Mouse (Mus musculus) lung, adult 2 months (tissue): ENCODE data around the gene Ifnl2.

Experiments used
- CTCF ChIP-seq: fragments of 200-500 bp; IDR thresholded peaks from 2 replicates; pipeline ENCODE4 v1.5.1; 2011; ENCODE audit warnings: mild to moderate bottlenecking, low read length, control low read depth; ENCODE audit not compliant: insufficient read depth
- POLR2A ChIP-seq: fragments of 200-500 bp; IDR thresholded peaks from 2 replicates; pipeline ENCODE4 v1.6.1; 2011; ENCODE audit warnings: low read depth, mild to moderate bottlenecking, control low read depth, low read length, borderline replicate concordance; ENCODE audit errors: extremely low read depth

GRCm38 (mm10) chr7:28466721-28467212, 43.5 kb downstream of the Ifnl2 start:
- TF ChIP-seq POLR2A (no peak), CTCF (no peak)
